Mouse (Mus musculus) adrenal gland, postnatal 25 days (tissue): ENCODE results near the gene Olfr748. TPM values are rescaled to one million over a fixed set of nuclear protein-coding genes. Genes with fewer than 3 reads are reported as not detected.
"Not testable (repeated sequence)": the region's sequence is repeated elsewhere in the genome, so short reads cannot be mapped to it uniquely, and the experiment has no call there.

ENCODE experiments used
- DNase-seq: peaks from one replicate; pipeline ENCODE4 v3.0.0; 2021; ENCODE audit warnings: mixed read lengths
- long read RNA-seq: library from polyadenylated mRNA; stranded (forward); transcript quantifications from one replicate; pipeline ENCODE4 v2.0.0, GENCODE M21; 2021
- total RNA-seq: library from RNA; stranded (reverse); gene quantifications from 2 replicates; pipeline ENCODE4 v1.2.3, GENCODE M21; 2021

Olfr748 gene
- not detected in 2 replicates for total RNA-seq
- long read RNA-seq, result 0 reads

DNA sequence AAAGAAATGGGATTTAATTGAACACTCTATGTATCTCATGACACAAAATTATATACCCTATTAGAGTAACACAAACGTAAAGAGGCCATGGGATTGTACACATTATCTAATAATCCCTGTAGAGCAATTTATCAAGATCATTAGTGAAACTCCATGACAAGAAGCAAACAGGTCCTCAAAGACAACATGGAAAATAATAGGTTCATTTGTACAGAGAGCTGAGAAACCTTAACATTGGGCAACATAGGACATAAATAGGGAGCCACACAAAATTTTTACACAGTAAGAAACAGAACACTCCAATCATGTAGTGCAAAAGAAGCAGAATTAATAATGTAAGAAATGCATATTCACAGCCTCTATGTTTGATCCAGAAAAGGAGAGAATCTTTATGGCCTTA lies at the start of gene Olfr748:
TSS of gene Olfr748 (plus strand) at position 301 of the 400 bp plus-strand sequence.
- DNase-seq, result no peak

- DNase-seq, result no peak
Observed at GRCm38 (mm10) chr14:50693106-50693505, 14.1 kb upstream of the Olfr748 start, which contains the start of gene Olfr747. Olfr747 (minus strand) TSS chr14:50693206.

DNA sequence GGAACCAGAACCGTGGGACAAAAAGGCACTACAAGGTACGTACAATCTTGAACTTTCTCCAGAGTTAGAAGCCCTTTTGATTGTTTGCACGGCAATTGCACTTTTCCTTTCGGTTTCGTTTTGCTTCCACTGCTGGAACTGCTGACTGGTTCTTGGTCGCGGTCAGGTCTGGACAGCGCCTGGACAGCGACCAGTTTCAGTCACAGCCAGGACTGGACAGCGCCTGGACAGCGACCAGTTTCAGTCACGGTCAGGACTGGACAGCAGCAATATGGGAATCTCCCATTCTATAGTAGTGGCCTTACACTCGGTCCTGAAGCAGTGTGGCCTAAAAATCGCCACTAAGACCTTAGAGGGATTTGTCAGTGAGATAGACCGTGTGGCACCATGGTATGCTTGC lies 12.7 kb downstream of the Olfr748 start:
- not testable (repeated sequence) for DNase-seq

DNA sequence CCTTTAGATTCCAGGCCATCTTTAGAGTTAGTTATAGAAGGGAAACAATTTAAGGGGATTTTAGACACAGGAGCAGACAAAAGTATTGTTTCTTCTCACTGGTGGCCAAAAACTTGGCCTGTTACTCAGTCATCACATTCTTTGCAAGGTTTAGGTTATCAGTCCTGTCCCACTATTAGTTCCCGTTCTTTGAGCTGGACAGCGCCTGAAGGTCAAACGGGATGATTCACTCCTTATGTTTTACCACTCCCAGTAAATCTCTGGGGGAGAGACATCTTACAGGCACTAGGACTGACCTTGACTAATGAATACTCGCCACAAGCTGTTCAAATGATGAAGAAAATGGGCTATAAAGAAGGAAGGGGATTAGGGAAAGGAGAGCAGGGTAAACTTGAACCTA lies 15.2 kb downstream of the Olfr748 start:
- DNase-seq, result peak; percentile 1

- no peak for DNase-seq
Observed at GRCm38 (mm10) chr14:50740334-50740733, 33.2 kb downstream of the Olfr748 start.

DNA sequence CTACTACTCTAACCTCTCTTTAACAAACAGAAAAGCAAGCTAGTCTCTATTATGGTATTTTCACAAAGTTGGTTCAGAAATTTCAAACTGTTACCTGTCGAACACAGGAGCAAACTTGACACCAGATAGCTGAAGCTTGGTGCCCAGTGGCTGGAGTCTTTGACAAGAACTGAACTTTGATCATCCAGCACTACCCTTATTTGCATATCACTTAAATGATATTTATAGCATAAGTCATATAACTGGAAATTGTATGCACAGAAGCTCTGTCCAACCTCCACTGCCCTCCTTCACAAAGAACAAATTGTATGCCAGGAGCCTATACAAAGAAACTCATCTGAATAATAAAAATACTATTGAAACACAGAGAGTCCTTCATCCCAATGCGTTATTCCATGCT lies 34.4 kb downstream of the Olfr748 start:
- no peak for DNase-seq

- no peak for DNase-seq
Observed at GRCm38 (mm10) chr14:50744994-50745393, 37.8 kb downstream of the Olfr748 start, which contains the start of gene Olfr749. Olfr749 (minus strand) TSS chr14:50745094.

- no peak for DNase-seq
Observed at GRCm38 (mm10) chr14:50758416-50759085, 51.4 kb downstream of the Olfr748 start.

Other genes with a start within 250 kb of the Olfr748 start
- not detected in 2 replicates for gene Olfr741, start 234.6 kb upstream of the Olfr748 start, total RNA-seq
- gene Olfr742, start 203.8 kb upstream of the Olfr748 start, total RNA-seq, result not detected in 2 replicates
- not detected in 2 replicates for gene Olfr743, start 185.5 kb upstream of the Olfr748 start, total RNA-seq
- not detected in 2 replicates for gene Olfr744, start 92.5 kb upstream of the Olfr748 start, total RNA-seq
- gene Olfr745, start 68.0 kb upstream of the Olfr748 start, total RNA-seq, result not detected in 2 replicates
- not detected in 2 replicates for gene Olfr746, start 60.3 kb upstream of the Olfr748 start, total RNA-seq
- gene Olfr747, start 14.2 kb upstream of the Olfr748 start, total RNA-seq, result not detected in 2 replicates
- not detected in 2 replicates for gene Olfr749, start 37.7 kb downstream of the Olfr748 start, total RNA-seq
- gene Ttc5, start 78.1 kb downstream of the Olfr748 start, total RNA-seq, result 41.0 and 49.9 TPM in 2 replicates
- not detected in 2 replicates for gene Ccnb1ip1, start 100.4 kb downstream of the Olfr748 start, total RNA-seq
- gene Parp2, start 100.5 kb downstream of the Olfr748 start, total RNA-seq, result 36.9 and 37.5 TPM in 2 replicates
- 27.1 and 28.2 TPM in 2 replicates for gene Tep1, start 163.2 kb downstream of the Olfr748 start, total RNA-seq
- 0.62 and 2.2 TPM in 2 replicates for gene Klhl33, start 190.1 kb downstream of the Olfr748 start, total RNA-seq
- 50.2 and 57.2 TPM in 2 replicates for gene Osgep, start 217.5 kb downstream of the Olfr748 start, total RNA-seq
- gene Apex1, start 217.6 kb downstream of the Olfr748 start, total RNA-seq, result 81.3 and 86.8 TPM in 2 replicates
- gene Pip4p1, start 223.5 kb downstream of the Olfr748 start, total RNA-seq, result 75.5 and 78.7 TPM in 2 replicates
- 47.6 and 55.1 TPM in 2 replicates for gene Pnp, start 223.7 kb downstream of the Olfr748 start, total RNA-seq
- gene Gm49342, start 237.1 kb downstream of the Olfr748 start, total RNA-seq, result 23.0 and 43.4 TPM in 2 replicates
- 3.6 and 4.1 TPM in 2 replicates for gene Pnp2, start 248.6 kb downstream of the Olfr748 start, total RNA-seq